Mouse (Mus musculus) c-Kit-positive CD71-positive TER-119-positive erythroid progenitor cells, embryonic 14.5 days (primary cell): ENCODE measurements around the gene Mapk3.
"Not testable (repeated sequence)": the region's sequence is repeated elsewhere in the genome, so short reads cannot be mapped to it uniquely, and the experiment has no call there.

ENCODE experiments used
- DNase-seq: peaks from one replicate; pipeline ENCODE4 v3.0.0-alpha.2; 2013; ENCODE audit warnings: low spot score

Mapk3 gene

DNA sequence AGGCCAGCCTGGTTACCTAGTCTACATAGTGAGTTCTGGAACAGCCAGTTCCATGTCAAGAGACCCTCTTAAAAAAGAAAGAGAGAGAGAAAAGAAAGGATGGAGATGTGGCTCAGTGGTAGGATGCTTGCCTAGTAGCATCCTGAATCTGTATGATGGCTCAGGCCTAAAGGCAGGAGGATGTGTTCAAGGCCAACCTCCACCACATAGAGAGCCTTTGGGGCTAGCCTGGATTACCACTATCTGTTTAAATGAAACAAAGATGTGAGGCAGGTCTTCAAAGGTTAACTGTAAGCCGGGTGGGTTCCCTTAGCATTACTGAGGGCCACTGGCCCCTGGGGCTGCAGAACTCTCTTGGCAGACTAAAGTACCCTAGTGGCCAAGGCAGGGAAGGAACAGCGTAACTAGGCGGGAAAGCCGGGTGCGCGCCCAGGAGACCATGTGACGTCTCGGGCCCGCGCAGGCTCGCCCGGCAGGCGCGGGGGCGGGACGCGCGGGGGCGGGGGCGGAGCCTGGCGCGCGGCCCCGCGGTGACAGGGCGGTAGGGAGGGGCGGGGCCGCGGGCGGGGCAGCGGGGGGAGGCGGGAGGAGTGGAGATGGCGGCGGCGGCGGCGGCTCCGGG is at the start of gene Mapk3:
Gene Mapk3 (plus strand): TSS at position 552 of the 622 bp plus-strand sequence.
- DNase-seq = peak; percentile 90

DNA sequence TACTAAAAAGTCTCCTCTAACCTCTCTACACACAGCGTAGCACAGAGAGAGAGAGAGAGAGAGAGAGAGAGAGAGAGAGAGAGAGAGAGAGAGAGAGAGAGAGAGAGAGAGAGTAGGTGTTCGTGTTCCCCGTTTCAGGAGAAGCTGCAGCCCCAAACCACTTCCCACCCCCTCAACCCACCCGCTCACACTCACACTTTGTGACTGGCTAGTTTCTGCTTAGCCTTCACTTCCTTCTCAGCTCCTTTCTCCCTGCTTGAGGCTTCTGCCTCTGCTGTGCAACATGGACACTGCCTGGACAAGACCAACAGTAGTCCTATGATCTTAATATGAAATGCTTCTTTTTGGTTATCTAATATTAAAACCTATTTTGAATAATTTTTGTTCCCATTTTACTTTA is 49.1 kb upstream of the Mapk3 start:
- DNase-seq = no peak

- no peak for DNase-seq
Measured at GRCm38 (mm10) chr7:126711910-126712309, 47.5 kb upstream of the Mapk3 start.

- no peak for DNase-seq
Measured at GRCm38 (mm10) chr7:126715679-126716078, 43.7 kb upstream of the Mapk3 start.

- DNase-seq = no peak
Measured at GRCm38 (mm10) chr7:126717566-126717965, 41.8 kb upstream of the Mapk3 start.

GRCm38 (mm10) chr7:126718787-126719337 is 40.5 kb upstream of the Mapk3 start:
- no peak for DNase-seq

DNA sequence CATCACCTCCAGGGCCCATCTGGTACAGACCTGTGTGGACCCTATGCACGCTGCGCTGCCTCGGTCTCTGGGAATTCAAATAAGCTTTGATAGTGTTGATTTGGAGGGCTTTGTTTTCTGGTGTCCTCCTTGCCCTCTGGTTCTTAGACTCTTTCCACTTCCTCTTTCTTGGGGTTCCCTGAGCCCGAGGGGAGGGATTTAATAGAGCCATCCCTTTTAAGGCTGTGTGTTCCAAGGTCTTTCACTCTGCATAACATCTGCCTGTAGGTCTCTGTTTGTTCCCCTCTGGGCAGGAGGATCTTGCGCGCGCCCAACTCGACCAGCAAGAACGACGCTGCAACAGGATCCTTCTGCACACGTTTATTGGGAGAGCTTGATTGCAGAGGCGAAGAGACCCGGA is 37.8 kb upstream of the Mapk3 start:
- no peak for DNase-seq

DNA sequence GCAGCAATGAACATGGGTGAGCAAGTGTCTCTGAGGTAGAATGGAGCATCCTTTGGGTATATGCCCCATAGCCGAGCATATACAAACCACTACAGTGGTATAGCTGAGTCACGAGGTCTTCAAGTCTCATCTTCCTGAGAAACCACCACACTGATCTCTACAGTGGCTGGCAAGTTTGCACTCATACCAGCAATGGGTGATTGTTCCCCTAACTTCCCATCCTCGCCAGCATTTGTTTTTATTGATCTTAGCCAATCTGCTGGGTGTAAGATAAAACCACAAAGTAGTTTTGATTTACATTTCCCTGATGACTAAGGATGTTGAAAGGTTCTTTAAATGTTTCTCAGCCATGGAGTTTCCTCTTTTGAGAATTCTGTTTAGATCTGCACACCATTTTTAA is 34.3 kb upstream of the Mapk3 start:
- DNase-seq = no peak

DNA sequence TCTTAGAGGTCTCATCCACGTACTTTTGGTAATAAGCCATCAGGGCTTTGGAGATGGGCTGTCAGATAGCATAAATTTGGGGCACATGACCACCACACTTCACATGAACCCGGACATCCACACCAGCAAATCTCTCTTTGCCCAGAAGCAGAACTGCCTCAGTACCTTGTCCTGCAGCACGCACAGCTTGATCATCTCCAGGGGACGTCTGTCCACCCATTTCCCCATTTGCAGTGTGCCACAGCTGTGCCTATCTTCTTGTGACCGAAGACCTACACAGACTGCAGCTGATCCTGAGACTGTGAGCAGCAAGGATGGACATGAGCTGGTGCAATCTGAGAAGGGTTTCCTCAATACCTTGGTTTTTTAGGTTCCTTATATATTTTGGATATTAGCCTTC is 33.7 kb upstream of the Mapk3 start:
- no peak for DNase-seq

- not testable (repeated sequence) for DNase-seq
Measured at GRCm38 (mm10) chr7:126730256-126730789, 29.1 kb upstream of the Mapk3 start.

DNA sequence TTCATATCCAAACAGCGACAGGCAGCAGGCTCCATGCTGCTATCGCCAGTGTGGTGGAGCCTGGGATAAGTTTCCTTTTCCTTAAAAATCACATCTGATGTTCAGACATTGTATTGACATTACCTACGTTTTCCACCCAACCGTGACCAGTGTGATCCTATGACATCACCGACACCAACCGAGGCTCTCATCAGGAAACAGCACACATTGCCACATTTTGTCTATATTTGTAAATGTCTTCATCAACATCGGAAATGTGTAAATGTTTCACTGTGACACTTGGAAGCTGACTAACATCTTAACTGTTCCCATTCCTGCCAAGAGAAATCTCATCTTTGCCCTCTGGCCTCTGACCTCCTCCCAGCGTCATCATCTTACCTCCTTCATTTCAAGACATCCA is 23.3 kb upstream of the Mapk3 start:
- no peak for DNase-seq

DNA sequence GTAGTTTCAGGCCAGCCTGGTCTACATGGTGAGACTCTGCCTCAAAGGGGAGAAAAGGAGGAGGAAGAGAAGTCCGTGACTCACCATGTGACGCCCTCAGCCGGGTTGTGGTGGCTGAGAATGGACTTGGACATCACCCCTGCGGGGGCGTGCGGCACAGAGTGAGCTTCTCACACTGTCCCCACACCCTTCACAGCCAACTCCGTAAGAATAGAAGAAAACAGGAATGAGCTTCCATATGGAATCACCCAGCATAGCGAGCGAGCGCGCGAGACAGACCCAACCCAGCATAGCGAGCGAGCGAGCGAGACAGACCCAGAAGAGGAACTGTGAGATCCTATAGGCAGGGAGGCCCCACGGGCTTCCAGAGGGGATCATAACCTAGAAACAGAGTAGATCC is 19.9 kb upstream of the Mapk3 start:
- no peak for DNase-seq

DNA sequence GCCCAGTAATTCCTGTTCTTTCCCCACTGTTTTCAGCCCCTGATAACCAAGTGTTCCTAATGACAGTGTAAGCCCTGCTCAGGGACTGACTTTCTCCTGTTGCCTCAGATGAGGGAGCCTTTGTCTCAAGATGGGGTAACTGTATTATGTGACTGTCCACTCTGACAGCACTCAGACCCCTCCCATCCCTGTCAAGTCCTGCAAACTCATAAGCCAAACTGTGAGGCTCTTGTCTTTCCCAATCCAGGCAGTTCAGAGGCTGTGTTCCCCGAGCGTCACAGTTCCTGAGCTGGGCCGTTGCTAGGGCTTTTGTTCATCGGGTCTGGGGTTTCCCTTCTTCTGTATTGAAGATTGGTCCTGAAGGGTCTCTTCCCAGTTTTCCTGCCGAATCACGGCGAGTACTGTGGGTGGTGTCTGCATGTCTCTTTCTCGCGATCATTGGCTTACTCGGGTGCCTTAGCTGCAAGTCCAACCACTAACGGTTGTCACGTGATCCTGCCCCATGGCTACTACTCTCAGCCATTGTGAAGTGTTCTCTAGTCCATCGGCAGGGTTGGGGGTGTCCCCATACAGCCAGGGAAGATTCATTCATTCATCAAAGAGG is 19.2 kb upstream of the Mapk3 start:
- no peak for DNase-seq

- DNase-seq = no peak
Measured at GRCm38 (mm10) chr7:126740977-126741376, 18.4 kb upstream of the Mapk3 start.

DNA sequence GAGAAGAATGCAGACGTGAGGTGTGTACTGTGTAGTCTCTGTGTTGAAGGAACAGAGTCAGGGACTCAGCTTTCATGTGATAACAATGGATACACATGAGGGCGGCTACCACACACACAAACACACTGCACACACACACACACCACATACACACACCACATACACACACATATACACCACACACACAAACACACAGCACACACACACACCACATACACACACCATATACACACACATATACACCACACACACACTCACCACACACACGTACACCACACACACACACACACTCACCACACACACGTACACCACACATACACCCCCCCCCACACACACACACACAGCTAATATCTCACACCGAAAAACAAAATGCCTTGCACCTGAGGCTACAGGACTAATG is 17.9 kb upstream of the Mapk3 start:
- DNase-seq = no peak

GRCm38 (mm10) chr7:126741964-126742482 is 17.4 kb upstream of the Mapk3 start:
- no peak for DNase-seq

- no peak for DNase-seq
Measured at GRCm38 (mm10) chr7:126746066-126746465, 13.3 kb upstream of the Mapk3 start.

DNA sequence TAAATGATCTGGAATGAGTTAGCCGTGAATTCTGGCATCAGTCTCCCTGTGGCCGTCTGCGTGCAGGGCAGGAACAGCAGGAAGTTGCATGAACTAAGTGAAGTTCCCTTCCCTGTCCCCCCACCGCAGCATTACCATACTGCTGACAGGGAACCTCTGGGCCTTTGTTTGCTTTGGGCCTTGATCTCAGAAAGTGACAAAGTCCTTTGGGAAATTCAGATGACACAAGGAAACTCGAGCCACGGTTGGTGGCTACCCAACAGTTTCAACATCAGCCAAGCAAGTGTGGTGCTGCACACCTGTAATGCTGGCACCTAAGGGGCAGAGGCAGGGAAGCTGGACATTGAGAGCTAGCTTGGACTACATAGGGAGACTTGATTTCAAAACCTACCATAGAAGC is 12.6 kb upstream of the Mapk3 start:
- no peak for DNase-seq

DNA sequence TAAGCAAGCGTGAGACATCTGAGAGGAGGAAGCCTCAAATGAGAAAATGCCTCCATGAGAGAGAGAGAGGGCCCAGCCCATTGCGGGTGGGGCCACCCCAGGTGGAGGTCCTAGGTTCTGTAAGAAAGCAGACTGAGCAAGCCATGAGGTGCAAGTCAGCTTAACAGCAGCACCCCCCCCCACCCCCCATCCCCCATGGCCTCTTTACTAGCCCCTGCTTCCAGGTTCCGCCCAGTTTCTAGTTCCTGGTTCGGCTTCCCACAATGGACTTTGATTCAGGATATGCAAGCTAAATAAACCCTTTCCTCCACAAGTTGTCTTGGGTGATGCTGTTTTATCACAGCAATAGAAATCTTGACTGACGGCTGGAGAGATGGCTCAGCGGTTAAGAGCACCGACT is 10.6 kb upstream of the Mapk3 start:
- DNase-seq = no peak

DNA sequence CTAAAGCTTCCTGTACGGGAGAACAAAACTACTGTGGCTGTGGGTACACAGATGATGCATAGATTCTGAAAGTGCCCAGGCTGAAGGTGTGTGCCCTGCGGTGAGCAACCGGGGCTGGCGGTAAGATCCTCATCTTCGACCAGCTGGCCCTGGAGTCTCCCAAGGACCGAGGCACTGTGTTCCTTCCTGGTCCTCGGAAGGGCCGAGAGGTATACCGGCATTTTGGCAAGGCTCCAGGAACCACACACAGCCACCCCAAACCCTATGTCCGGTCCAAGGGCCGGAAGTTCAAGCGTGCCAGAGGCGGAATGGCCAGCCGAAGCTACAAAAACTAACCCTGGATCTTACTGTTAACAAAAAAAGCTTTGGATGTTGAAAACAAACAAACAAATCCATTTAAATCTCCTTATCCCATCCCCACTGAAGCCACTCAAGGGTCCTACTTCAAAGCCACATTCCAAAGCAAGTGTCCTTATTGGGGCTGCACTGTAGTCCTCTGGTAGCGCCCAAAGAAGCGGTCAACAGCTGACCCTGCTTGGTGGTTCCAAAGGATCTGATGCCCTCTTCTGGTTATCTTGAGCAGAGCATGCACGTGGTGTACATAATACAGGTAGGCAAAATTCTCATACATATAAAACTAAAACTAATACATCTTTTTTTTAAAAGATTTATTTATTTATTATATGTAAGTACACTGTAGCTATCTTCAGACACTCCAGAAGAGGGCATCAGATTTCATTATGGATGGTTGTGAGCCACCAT is 9.6 kb upstream of the Mapk3 start:
- DNase-seq = no peak

DNA sequence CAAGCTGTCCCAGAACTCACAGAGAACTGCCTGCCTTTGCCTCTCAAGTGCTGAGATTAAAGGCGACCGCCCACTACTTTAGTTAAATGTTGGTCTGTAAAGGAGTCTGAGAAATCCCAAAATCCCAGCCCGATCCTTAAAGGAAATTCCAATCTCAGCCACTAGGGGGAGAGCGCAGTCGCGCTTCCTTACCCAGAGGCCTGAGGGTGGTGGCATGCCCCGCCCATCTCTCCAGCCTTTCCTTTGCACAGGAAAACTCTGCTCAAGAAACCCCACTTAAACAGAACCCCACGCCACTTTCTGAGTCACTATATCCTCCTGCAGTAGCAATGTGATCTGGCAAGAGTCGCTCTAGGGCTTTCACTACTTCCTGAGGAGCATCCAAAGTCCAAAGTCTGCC is 4.5 kb upstream of the Mapk3 start:
- DNase-seq = peak; percentile 72

GRCm38 (mm10) chr7:126758539-126758938 is 862 bp upstream of the Mapk3 start:
- no peak for DNase-seq
